Mouse (Mus musculus): ENCODE results near the gene Hoxb7. TPM values are rescaled to one million over a fixed set of nuclear protein-coding genes. Genes with fewer than 3 reads are reported as not detected.
A peak's percentile ranks its signal among the peaks of the same experiment; 100 is the strongest.

The Hoxb7 gene
- total RNA-seq, 2 experiments from 2014 or later, result not detected

DNA sequence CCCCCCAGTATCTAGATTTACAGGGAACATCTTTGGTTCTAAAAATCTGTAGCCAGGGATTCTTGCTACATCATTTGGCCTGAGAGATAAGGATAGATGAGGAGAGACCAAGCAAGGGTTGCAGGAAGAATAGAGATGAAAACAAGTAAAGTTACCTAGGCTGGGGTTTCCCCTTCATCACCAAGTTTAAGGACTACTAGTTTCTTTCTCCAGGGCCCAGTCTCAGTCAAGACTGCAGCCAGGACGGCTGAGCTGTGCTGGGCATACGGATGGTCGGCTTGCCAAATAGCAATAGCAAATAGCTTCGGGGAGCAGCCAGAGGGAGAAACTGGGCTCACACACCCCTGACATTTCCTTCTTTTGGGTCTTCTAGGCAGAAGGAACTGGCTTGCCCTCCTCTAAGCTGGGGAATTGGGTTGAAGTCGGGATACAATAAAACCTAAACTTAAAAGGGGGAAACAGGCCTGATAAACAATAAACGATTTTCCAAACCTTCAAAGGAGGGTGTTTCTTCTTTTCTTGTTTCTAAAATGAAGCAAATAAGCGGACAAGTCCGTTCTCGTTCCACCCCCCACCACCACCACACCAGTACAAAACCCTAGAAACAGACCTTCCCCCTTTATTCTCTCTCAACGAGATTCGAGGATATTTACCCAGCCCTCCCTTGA lies 11.7 kb downstream of the Hoxb7 start:
- intact Hi-C loops (cut with DNase I), result no loop called here
- DNase-seq, result no peak

DNA sequence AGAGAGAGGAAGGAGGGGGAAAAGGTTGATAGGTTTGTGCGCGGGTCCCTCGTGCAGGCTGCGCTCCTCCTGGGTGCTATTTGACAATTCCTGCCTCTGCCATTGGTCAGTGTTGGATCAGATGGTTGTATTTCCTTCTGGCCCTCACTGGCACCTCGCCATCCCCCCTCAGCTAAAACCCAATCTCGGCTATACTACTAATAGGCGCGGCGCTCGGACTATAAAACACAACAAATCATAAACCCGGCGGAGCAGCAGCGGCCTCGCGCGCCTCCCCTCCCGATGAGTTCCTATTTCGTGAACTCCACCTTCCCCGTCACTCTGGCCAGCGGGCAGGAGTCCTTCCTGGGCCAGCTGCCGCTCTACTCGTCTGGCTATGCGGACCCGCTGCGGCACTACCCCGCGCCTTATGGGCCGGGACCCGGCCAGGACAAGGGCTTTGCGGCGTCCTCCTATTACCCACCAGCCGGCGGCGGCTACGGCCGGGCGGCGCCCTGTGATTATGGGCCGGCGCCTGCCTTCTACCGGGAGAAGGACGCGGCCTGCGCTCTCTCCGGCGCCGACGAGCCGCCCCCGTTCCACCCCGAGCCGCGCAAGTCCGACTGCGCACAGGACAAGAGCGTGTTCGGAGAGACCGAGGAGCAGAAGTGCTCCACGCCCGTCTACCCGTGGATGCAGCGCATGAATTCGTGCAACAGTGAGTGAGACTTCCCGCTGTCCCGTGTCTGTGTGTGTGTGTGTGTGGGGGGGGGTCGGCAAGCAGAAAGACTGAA lies 12.7 kb downstream of the Hoxb7 start:
- no peak for DNase-seq
- intact Hi-C loops (cut with DNase I), result no loop called here

DNA sequence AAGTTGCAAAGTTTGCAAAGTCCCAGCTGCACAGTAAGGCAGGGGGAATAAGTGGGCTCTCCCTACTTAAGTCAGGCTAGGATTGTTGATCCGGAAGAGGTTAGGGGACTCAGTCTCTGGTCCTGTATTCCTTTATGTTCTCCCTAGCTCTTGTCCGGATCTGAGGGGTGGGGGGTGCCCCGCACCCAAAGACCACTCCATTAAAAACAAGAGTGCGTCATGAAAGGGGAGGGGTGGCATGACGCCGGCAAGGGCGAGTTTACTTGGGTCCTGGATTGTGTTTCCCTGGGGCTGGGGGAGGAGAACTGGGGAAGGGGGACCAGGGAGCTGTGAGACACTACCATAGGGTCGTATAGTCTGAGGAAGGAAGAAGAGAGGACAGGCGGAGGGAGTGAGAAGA lies 13.4 kb downstream of the Hoxb7 start:
- no peak for DNase-seq
- intact Hi-C loops (cut with DNase I), result loop anchor here (10.0 kb wide), 1 partner anchor 375 kb away; no protein-coding TSS in a partner anchor

DNA sequence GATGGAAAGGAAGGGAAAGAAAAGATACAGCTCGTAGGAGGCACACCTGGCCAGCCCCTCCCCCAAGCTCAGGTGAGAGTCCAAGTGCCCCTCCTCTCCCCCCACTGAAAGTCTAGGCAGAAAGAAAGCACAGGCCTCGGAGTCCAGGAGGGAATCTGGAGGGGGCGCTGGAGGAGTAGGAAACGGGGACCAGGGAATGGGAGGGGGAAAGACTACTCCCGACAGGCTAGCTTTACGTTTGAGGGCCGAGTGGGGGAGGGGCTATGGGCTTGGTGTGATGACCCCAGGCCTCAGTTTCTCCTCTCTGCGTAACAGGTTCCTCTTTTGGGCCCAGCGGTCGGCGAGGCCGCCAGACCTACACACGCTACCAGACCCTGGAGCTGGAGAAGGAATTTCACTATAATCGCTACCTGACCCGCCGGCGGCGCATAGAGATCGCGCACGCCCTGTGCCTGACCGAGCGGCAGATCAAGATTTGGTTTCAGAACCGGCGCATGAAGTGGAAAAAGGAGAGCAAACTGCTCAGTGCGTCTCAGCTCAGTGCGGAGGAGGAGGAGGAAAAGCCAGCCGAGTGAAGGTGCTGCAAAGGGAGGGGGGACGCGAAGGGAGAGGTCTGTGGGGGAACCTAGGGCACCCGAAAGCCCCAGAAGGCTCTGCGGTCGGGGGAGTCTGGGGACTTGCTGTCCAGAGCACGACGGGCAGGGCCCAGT lies 14.1 kb downstream of the Hoxb7 start:
- intact Hi-C loops (cut with DNase I), result loop anchor here (10.0 kb wide), 1 partner anchor 374 kb away; no protein-coding TSS in a partner anchor
- DNase-seq, result no peak

DNA sequence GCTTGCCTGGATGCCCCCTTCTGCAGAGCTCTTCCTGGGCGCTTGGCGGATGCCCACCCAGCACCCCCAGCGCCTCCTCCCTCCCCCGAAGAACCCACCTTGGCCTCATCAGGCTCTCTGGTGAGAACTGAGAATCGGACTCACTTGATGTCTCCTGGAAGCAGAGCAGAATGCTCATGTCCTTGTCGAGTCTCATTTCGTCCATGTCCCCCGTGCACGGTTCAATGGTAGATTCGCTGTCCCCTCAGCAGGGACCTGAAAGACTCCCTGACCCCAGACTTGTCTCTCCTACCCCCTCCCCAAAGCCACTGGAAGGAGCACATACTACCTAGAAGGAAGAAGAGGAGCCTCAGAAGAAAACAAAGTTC lies 14.6 kb downstream of the Hoxb7 start:
- no peak for DNase-seq
- intact Hi-C loops (cut with DNase I), result loop anchor here (10.0 kb wide), 1 partner anchor 374 kb away; no protein-coding TSS in a partner anchor

DNA sequence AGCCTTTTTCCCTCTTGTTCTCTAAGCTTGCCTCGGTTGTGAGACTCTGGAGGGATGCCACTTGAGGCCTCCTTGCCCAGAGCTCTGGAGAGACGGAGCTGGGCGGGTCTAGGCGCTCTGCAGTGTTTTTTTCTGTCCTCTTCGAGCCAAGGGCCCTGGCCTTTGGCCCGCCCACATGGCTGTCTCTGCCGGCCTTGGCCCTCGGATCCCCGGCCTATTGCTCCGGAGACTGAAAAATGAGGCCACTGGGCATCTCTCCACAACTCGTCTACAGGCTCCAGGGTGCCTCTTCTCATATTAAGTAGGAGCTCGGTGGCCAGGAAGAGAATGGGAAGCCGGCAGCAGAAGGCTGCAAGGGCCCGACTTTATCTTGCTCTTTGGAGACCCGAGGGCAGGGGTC lies 15.4 kb downstream of the Hoxb7 start:
- intact Hi-C loops (cut with DNase I), result loop anchor here (10.0 kb wide), 1 partner anchor 373 kb away; no protein-coding TSS in a partner anchor
- DNase-seq, result no peak

DNA sequence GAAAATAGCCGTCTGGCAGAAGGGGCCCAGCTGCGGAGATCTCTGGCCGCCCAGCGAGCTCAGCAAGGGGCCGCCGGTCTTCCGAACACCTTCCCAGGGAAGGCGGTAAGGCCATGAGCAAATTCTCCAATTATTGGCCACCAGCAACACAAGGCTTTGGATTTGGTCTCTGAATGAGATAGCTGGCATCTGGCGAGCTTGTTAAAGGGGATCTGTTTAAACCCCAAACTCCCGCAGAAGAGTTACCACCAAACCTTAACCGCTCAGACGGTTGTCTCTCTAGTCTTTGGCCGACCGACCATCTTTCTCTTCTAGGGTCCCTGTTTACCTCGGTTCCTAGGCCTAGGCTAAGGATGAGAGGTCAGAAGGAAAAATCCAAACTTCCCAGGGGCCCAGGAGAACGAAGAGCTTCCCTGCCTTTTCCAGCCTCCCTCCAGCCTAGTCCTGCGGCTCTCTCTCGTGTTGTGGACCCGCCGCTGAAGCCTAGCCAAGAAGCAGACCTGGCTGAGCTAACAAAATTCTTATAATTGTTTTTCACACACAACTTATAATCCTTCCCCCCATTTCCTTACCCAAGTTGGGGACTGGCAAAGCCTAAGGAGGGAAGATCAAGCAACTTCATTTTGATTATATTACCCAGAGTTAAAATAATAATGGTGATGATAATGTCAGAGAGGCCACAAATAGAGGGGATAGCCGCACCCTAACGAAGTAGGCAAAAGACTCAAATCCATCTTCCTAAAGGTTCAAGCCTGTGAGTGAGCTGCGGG lies 16.1 kb downstream of the Hoxb7 start:
- intact Hi-C loops (cut with DNase I), result loop anchor here (10.0 kb wide), 1 partner anchor 372 kb away; no protein-coding TSS in a partner anchor
- no peak for DNase-seq

DNA sequence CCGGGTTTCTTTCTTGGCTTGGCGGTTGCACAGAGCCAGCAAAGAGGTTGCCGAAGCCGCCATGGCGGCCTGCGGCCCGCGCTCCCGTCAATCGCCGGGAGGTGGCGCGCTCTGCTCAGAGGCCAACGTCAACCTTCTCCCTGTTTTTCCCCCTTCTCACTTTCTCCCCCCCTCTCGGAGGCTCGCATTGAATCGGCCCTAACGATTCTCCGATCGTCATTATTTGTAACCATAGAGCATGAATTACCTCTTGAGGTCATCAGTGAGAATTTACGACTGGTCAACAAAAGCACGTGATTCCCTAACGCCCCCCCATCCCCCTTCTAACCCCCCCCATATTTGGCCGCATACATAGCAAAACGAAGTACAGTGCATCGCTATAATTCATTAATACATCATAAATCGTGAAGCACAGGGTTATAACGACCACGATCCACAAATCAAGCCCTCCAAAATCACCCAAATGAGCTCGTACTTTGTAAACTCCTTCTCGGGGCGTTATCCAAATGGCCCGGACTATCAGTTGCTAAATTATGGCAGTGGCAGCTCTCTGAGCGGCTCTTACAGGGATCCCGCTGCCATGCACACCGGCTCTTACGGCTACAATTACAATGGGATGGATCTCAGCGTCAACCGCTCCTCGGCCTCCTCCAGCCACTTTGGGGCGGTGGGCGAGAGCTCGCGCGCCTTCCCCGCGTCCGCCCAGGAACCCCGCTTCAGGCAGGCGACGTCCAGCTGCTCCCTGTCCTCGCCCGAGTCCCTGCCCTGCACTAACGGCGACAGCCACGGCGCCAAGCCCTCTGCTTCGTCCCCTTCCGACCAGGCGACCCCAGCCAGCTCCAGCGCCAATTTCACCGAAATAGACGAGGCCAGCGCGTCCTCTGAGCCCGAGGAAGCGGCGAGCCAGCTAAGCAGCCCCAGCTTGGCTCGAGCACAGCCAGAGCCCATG lies 17.0 kb downstream of the Hoxb7 start, which contains the start of gene Hoxb5:
TSS of gene Hoxb5 (plus strand) at position 186 of the 949 bp plus-strand sequence.
- peak; percentile 74 for DNase-seq
- intact Hi-C loops (cut with DNase I), result loop anchor here (10.0 kb wide), 1 partner anchor 371 kb away; no protein-coding TSS in a partner anchor

DNA sequence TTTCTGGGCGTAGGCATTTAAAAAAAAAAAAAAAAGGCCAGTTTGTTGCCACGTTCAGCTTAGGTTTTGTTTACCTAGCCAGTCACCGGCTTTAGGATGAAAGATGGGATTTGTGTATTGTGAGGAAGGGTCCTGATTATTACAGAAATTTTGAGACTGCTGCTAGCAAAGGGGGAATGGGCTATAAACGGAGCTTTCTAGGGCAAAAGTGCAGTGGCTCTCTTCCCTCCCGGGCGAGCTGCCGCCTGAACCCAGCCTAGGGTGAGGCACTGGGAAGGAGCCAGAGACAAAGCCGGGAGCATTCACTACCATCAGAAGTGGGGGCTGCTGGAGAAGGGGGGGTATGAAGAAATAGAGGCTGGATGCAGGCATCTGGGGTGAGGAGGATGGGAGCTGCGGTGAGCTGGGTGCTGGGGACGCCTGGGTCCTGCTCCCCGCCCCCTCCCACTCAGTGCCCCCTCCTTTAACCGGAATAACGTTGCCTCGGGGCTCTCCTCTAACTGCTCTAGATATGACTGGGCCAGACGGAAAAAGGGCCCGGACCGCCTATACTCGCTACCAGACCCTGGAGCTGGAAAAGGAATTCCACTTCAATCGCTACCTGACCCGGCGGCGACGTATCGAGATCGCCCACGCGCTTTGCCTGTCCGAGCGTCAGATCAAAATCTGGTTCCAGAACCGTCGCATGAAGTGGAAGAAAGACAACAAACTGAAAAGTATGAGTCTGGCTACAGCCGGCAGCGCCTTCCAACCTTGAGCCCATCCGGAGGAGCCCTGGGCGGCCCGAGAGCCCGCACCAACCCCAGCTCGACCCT lies 18.2 kb downstream of the Hoxb7 start:
- no peak for DNase-seq
- intact Hi-C loops (cut with DNase I), result loop anchor here (5.0 to 10.0 kb wide), 2 partner anchors 233 to 370 kb away; no protein-coding TSS in a partner anchor

DNA sequence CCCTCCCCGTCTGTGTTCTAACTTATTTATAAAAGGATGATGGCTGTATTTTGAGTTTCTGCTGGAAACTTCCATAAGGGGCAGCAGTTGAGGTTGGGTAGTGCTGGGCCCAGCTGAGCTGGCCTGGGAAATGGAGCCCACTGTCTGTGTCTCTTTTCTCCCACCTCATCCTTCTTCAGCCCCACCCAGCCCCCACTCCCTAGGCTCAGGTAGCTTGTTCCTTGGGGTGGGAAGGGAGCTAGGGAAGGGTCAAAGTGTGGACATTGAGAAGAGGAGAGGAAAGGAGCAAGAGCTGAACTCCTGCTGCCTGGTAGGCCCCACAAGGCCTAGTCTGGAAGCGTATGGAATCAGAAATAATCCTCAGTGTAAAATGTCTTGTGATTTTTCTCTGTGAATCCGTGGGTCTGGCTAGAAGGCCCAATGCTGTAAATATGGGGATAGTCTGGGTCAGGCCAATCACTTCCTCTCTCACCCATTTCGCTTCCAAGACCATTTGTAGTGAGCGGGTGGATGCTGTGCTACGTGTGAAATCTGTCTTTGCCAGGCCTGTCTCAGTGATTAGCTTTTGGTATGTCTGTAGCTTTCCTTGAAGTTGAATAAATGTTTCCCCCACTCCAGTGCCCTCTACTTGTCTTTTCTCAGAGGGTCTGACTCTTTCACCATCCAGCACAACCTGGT lies 19.2 kb downstream of the Hoxb7 start:
- intact Hi-C loops (cut with DNase I), result loop anchor here (5.0 to 10.0 kb wide), 2 partner anchors 232 to 369 kb away; no protein-coding TSS in a partner anchor
- DNase-seq, result no peak

DNA sequence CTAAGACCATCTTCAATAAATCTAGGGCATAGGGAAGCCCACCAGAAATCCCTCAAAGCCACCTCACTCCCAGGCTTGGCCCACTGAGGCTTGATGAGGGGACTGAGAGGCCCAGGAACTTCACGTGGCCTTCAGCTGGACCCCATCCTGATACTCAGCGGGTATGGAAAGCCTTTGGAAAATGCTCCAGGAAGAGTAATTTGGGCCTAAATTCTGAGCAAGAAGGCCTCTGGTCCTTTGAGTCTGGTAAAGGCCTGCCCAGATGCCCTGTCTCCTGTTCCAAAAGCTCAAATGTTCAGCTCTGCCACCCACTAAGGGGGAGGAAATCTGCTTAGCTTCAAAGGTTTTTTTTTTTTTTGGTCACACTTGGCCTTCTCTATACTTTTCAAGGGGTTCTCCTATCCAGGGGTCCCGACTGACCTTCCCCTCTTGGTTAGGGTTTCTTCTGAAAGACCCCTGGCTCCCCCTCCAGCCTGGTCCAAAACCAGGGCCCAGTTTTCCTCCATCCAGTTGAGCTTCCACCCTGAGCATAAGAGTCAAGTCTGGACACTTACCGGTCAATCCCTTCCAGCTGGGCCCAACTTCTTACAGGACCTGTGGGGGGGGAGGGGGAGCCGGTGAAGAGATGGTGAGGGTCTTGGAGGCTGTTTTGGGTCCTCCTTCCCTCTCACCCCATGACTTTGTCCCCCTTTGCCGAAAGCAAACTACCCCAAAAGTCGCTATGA lies 19.9 kb downstream of the Hoxb7 start:
- intact Hi-C loops (cut with DNase I), result loop anchor here (5.0 to 10.0 kb wide), 2 partner anchors 231 to 368 kb away; no protein-coding TSS in a partner anchor
- DNase-seq, result no peak

DNA sequence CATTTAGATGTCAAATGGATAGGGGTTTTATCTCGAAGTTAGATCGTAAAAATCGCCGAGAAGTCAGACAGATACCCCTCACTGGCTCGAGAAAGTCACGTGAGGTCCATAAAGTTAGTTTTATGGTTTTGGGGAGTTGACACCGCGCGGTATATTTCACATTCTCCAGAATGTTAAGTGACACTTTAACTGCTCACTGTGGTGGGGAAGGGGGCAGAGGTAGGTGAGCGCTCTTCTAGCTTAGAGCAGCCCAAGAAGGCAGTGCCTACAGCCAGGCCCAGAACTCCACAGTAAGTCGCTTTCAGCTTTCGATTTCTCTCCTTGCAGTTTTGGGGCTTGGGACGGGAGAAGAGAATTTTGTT lies 20.5 kb downstream of the Hoxb7 start:
- DNase-seq, result no peak
- intact Hi-C loops (cut with DNase I), result loop anchor here (5.0 to 10.0 kb wide), 2 partner anchors 230 to 368 kb away; no protein-coding TSS in a partner anchor

DNA sequence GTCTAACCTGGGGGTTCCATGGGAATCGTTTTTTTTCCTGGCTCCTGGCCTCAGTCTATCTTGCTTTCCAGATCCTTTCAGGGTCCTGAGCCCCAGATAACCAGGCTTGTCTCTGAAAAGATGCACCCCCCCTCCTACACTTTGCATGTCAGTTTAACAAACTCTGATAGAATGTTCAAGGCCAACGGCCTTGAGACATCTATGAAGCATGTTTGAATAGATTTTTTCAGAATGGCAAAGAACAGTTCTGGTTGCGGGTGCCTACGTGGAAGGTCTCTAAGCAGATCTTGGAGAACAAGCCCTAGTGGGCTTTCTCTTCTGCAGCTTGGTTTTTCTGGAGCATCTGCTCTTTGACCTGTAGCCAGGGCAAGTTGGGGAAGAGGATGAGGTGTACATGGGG lies 22.3 kb downstream of the Hoxb7 start:
- DNase-seq, result no peak
- intact Hi-C loops (cut with DNase I), result loop anchor here (5.0 to 10.0 kb wide), 2 partner anchors 229 to 366 kb away; no protein-coding TSS in a partner anchor

DNA sequence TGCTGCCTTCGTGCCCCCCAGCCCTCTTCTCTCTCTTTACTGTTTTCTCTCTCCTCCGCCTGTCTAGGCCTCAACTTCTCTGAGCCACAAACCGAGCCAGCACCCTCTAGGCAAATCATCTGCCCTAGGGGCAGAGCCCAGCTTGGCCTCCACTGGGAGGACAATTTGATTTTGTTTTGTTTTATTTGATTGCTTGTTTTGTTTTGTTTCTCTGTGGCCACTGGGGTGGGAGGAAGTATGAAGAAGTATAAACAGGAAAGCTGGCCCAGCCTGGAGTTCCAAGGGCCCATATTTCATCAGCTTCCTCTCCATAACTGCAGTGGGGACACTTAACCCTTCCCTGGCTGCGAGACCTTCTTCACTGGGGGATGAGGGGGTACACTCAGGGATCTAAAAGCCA lies 22.9 kb downstream of the Hoxb7 start:
- no peak for DNase-seq
- intact Hi-C loops (cut with DNase I), result loop anchor here (5.0 to 10.0 kb wide), 2 partner anchors 228 to 366 kb away; no protein-coding TSS in a partner anchor

DNA sequence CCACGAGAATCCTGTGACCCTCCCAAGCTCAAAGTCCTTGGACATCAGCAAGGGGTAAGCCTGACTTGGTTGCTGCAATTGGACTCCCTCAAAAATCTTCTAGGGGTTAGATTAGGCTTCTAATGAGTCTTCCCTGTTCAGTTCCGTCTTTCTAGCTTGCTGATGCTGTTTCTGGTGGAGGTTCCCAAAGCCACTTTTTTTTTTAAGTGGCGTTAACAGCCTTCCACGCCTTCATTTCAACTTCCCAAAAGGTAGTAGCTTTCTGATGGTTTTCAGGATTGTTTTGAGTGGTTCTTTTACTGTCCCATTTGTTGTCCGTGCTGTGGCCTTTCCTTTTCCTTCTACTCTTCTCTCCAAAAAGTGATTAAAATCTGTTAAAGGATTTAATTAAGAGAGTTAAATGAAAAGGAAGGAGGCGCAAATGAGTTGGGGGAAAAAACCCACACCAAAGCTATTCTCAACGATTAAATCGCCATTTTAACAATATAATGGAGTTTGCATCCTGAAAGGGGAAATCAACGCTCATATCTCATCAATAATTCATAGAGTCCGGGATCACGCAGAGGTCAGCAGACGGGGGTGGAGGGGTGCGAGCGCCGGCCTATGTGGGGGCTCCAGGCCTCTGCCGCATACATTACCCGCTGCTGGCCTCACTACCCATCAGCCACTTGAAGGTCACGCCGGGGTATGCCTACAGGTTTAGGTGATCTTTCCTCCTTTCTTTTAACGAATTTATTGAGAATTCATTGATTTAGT lies 23.9 kb downstream of the Hoxb7 start:
- intact Hi-C loops (cut with DNase I), result loop anchor here (5.0 kb wide), 2 partner anchors 242 to 312 kb away; no protein-coding TSS in a partner anchor
- no peak for DNase-seq

DNA sequence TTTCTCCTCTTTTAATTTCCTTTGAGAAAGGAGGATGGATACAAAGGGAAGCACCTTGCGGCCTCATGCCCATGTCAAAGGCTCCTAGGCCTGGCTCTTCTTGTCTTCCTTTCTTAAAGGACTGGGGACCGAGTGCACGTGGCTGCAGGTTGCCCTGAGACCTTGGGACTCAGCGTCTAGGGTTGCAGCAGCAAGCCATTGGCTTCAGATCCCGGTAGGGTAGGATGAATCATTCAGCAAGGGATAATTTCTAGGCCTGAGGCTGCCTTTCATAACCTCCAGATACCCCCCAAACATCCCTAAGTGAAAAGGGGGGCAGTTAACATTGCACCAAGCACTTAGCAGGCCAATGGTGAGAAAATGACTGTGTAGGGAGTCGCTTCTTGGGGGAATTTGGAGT lies 24.7 kb downstream of the Hoxb7 start:
- intact Hi-C loops (cut with DNase I), result loop anchor here (5.0 kb wide), 2 partner anchors 241 to 311 kb away; no protein-coding TSS in a partner anchor
- DNase-seq, result no peak

Measured in left cerebral cortex, postnatal 4 days (tissue).